28 mouse cellular contexts compared by ENCODE assay signal in genomic region chr11:113560150-113560549, GRCm38 (mm10). TPM values are rescaled to one million over a fixed set of nuclear protein-coding genes. Genes with fewer than 3 reads are reported as not detected.
DNase-seq lines count a peak whose midpoint lies in the region.
"Had no signal": no experiment of that assay in that cellular context is flagged by ENCODE, and none has a peak within 500 bp of the region (broad histone marks: within the 10 kb centered on the region; RNA-seq: fewer than 3 reads in every experiment).

No protein-coding gene starts in this region.

- intact Hi-C loops in left cerebral cortex, postnatal 4 days (cut with DNase I), result no loop called here
- intact Hi-C loops in left cerebral cortex, postnatal 14 days (cut with DNase I), result loop anchor here (5.0 kb wide), 1 partner anchor 48 kb away; no protein-coding TSS in a partner anchor

- DNase-seq in frontal cortex, adult 2 months (ENCODE audit: extremely low spot score in 1 of 2, low spot score in 1 of 2), result peak; percentile 35 to 73
- no peak for DNase-seq in frontal cortex, postnatal 25 days (ENCODE audit: low spot score in 2 of 2)
- DNase-seq in left cerebral cortex, adult 11 months (ENCODE audit: low spot score), result peak; percentile 29
- DNase-seq in left cerebral cortex, postnatal 4 days, result no peak
- DNase-seq in left cerebral cortex, postnatal 14 days (ENCODE audit: low spot score in 2 of 2), result peak; percentile 49 to 68
- DNase-seq in right cerebral cortex, postnatal 36 days (ENCODE audit: low spot score in 2 of 2), result peak; percentile 34 to 65
- no peak for DNase-seq in spleen, postnatal 4 days (ENCODE audit: low spot score in 2 of 2)
- DNase-seq: adrenal gland, adult 8-10 months; cerebellum, adult 8-10 months; cerebellum, postnatal 36 days; gastrocnemius, postnatal 25 days; heart, adult 11 months; heart, postnatal 4 days; kidney, adult 9 months; kidney, postnatal 10 days; layer of hippocampus, postnatal 36 days; liver; lung, adult 2 months; lung, postnatal 10 days; midbrain, embryonic 14.5 days; thymus, adult 18-20 months; thymus, postnatal 4 days had no signal

RNA-seq across cellular contexts. Expression of gene Sstr2, which starts 59.0 kb away (rescaled TPM):
- 15.3 and 18.3 TPM in 2 replicates for polyA plus RNA-seq in frontal cortex, adult 2 months (2012; rRNA removed)
- total RNA-seq in left cerebral cortex, postnatal 4 days (2021), result 10 to 100 TPM; 21.2 to 23.0 TPM
- 10 to 100 TPM; 35.7 to 36.2 TPM for total RNA-seq in left cerebral cortex, postnatal 14 days (2021)
- total RNA-seq: gastrocnemius, adult 18-20 months; gastrocnemius, postnatal 25 days; heart, postnatal 4 days; megakaryocyte-erythroid progenitor cell, adult 5-6 weeks; monocyte, adult 5-6 weeks had no signal
- polyA plus RNA-seq: G1E; heart, postnatal 0 days; macrophage had no signal

Comparison
In these comparisons a context has a peak if more than half of its experiments do, and no peak if none do; other contexts are left out.
1. DNase-seq: peak in frontal cortex, adult 2 months (2 of 2), left cerebral cortex, adult 11 months (single experiment), left cerebral cortex, postnatal 14 days (2 of 2) and right cerebral cortex, postnatal 36 days (2 of 2); none in frontal cortex, postnatal 25 days (0 of 2), left cerebral cortex, postnatal 4 days (single experiment) and spleen, postnatal 4 days (0 of 2).